Mouse (Mus musculus): Measurements from ENCODE around the gene Tmem53.

Gene Tmem53

GRCm38 (mm10) chr4:117251801-117252316 lies at the start of gene Tmem53, which contains the start of gene Armh1:
Gene Tmem53 (plus strand): TSS chr4:117251951.
Gene Armh1 (minus strand): TSS chr4:117252125.
- peak; percentile 95 for DNase-seq (ENCODE audit: extremely low read depth, insufficient read length, low spot score)

- DNase-seq (ENCODE audit: extremely low read depth, insufficient read length, low spot score): peak; percentile 66
These were observed 49.4 kb upstream of the Tmem53 start for GRCm38 (mm10) chr4:117202046-117202991.

- DNase-seq (ENCODE audit: extremely low read depth, insufficient read length, low spot score): no peak
These were observed 48.8 kb upstream of the Tmem53 start for GRCm38 (mm10) chr4:117202992-117203354.

GRCm38 (mm10) chr4:117209592-117209991 lies 42.2 kb upstream of the Tmem53 start:
- DNase-seq (ENCODE audit: extremely low read depth, insufficient read length, low spot score): no peak

GRCm38 (mm10) chr4:117210147-117211074 lies 41.3 kb upstream of the Tmem53 start:
- peak; percentile 69 for DNase-seq (ENCODE audit: extremely low read depth, insufficient read length, low spot score)

GRCm38 (mm10) chr4:117214250-117214649 lies 37.5 kb upstream of the Tmem53 start:
- no peak for DNase-seq (ENCODE audit: extremely low read depth, insufficient read length, low spot score)

- no peak for DNase-seq (ENCODE audit: extremely low read depth, insufficient read length, low spot score)
These were observed 34.7 kb upstream of the Tmem53 start for GRCm38 (mm10) chr4:117217029-117217428.

GRCm38 (mm10) chr4:117218517-117219219 lies 33.1 kb upstream of the Tmem53 start:
- peak; percentile 23 for DNase-seq (ENCODE audit: extremely low read depth, insufficient read length, low spot score)

GRCm38 (mm10) chr4:117220741-117221515 lies 30.8 kb upstream of the Tmem53 start:
- DNase-seq (ENCODE audit: extremely low read depth, insufficient read length, low spot score): no peak

- no peak for DNase-seq (ENCODE audit: extremely low read depth, insufficient read length, low spot score)
These were observed 29.9 kb upstream of the Tmem53 start for GRCm38 (mm10) chr4:117221836-117222235.

- DNase-seq (ENCODE audit: extremely low read depth, insufficient read length, low spot score): no peak
These were observed 28.8 kb upstream of the Tmem53 start for GRCm38 (mm10) chr4:117223001-117223400.

- DNase-seq (ENCODE audit: extremely low read depth, insufficient read length, low spot score): no peak
These were observed 27.6 kb upstream of the Tmem53 start for GRCm38 (mm10) chr4:117224122-117224521.

GRCm38 (mm10) chr4:117225250-117225649 lies 26.5 kb upstream of the Tmem53 start:
- DNase-seq (ENCODE audit: extremely low read depth, insufficient read length, low spot score): no peak

GRCm38 (mm10) chr4:117229590-117229989 lies 22.2 kb upstream of the Tmem53 start:
- no peak for DNase-seq (ENCODE audit: extremely low read depth, insufficient read length, low spot score)

GRCm38 (mm10) chr4:117230331-117230730 lies 21.4 kb upstream of the Tmem53 start:
- DNase-seq (ENCODE audit: extremely low read depth, insufficient read length, low spot score): no peak

- DNase-seq (ENCODE audit: extremely low read depth, insufficient read length, low spot score): no peak
These were observed 20.5 kb upstream of the Tmem53 start for GRCm38 (mm10) chr4:117231208-117231607.

GRCm38 (mm10) chr4:117234166-117234741 lies 17.5 kb upstream of the Tmem53 start:
- DNase-seq (ENCODE audit: extremely low read depth, insufficient read length, low spot score): no peak

GRCm38 (mm10) chr4:117235822-117236221 lies 15.9 kb upstream of the Tmem53 start:
- DNase-seq (ENCODE audit: extremely low read depth, insufficient read length, low spot score): no peak

GRCm38 (mm10) chr4:117239153-117239552 lies 12.6 kb upstream of the Tmem53 start:
- no peak for DNase-seq (ENCODE audit: extremely low read depth, insufficient read length, low spot score)
